ENCODE assay signal across 18 mouse cellular contexts in genomic region chr16:63821164-63821563, GRCm38 (mm10). TPM values are rescaled to one million over a fixed set of nuclear protein-coding genes. Genes with fewer than 3 reads are reported as not detected.
A peak's percentile ranks its signal among the peaks of the same experiment; 100 is the strongest.
DNase-seq lines count a peak whose midpoint lies in the region; ATAC-seq lines count a peak whose summit lies in the region.
"Had no signal": no experiment of that assay in that cellular context is flagged by ENCODE, and none has a peak within 500 bp of the region (broad histone marks: within the 10 kb centered on the region; RNA-seq: fewer than 3 reads in every experiment).

No protein-coding gene starts in this region.

- H3K4me2 ChIP-seq in hindbrain, embryonic 12.5 days (replicated peaks): no peak overlapping the region
- H3K4me2 ChIP-seq in neural tube, embryonic 11.5 days (ENCODE audit: low read depth): no peak overlapping the region
- H3K4me2 ChIP-seq in forebrain, embryonic 14.5 days (ENCODE audit: low read length): no peak overlapping the region
- no peak overlapping the region for H3K4me2 ChIP-seq in heart, embryonic 12.5 days
- H3K4me2 ChIP-seq: embryonic facial prominence, embryonic 13.5 days; heart, embryonic 11.5 days; hindbrain, embryonic 13.5 days; intestine, embryonic 15.5 days had no signal

- H3K36me3 ChIP-seq in hindbrain, embryonic 10.5 days: no peaks in the 10 kb centered on the region
- no peaks in the 10 kb centered on the region for H3K36me3 ChIP-seq in hindbrain, embryonic 12.5 days
- H3K36me3 ChIP-seq in neural tube, embryonic 11.5 days (ENCODE audit: control insufficient read depth, insufficient read depth, low read length): no peaks in the 10 kb centered on the region
- H3K36me3 ChIP-seq in forebrain, embryonic 14.5 days (ENCODE audit: control insufficient read depth, insufficient read depth, low read length): no peaks in the 10 kb centered on the region
- H3K36me3 ChIP-seq in heart, embryonic 12.5 days: no peaks in the 10 kb centered on the region
- H3K36me3 ChIP-seq: embryonic facial prominence, embryonic 13.5 days; hindbrain, embryonic 13.5 days; intestine, embryonic 15.5 days had no signal

- DNase-seq in hindbrain, embryonic 10.5 days (ENCODE audit: low spot score): peak; percentile 11
- DNase-seq in neural tube, embryonic 11.5 days (ENCODE audit: low spot score): peak; percentile 14
- no peak for DNase-seq in neural tube, embryonic 10.5 days (ENCODE audit: extremely low spot score, low spot score)
- DNase-seq in forebrain, embryonic 14.5 days (ENCODE audit: low spot score): no peak
- DNase-seq: adrenal gland, adult 2 months; adrenal gland, postnatal 36 days; cerebellum, adult 11 months; cerebellum, adult 8-10 months; cerebellum, postnatal 14 days; gastrocnemius, postnatal 10 days; heart, adult 18-20 months; kidney, adult 18-20 months had no signal

- 47% methylated on average over 2 of the region's 2 CpGs for WGBS in hindbrain, embryonic 10.5 days
- WGBS in hindbrain, embryonic 12.5 days: 40% methylated on average over 2 of the region's 2 CpGs
- 47% methylated on average over 2 of the region's 2 CpGs for WGBS in neural tube, embryonic 11.5 days
- WGBS in forebrain, embryonic 14.5 days: 44% methylated on average over 2 of the region's 2 CpGs
- WGBS in heart, embryonic 12.5 days: 52% methylated on average over 2 of the region's 2 CpGs

- peaks cover 35% of the 10 kb centered on the region for H3K4me1 ChIP-seq in hindbrain, embryonic 10.5 days (replicated peaks)
- peaks cover 12% of the 10 kb centered on the region for H3K4me1 ChIP-seq in hindbrain, embryonic 12.5 days
- peaks cover 4% of the 10 kb centered on the region; the same call in 1 of the 2 replicates for H3K4me1 ChIP-seq in neural tube, embryonic 11.5 days (ENCODE audit: control insufficient read depth, insufficient read depth, low read length)
- peaks cover 16% of the 10 kb centered on the region for H3K4me1 ChIP-seq in forebrain, embryonic 14.5 days (ENCODE audit: control insufficient read depth, insufficient read depth, low read length)
- 0 out of 2 replicates have a peak, but pooled peaks cover 4% of the 10 kb centered on the region for H3K4me1 ChIP-seq in heart, embryonic 12.5 days (replicated peaks)
- H3K4me1 ChIP-seq: intestine, embryonic 15.5 days had no signal

- no peak overlapping the region for H3K9ac ChIP-seq in hindbrain, embryonic 12.5 days
- H3K9ac ChIP-seq in neural tube, embryonic 11.5 days (ENCODE audit: low read length): no peak overlapping the region
- H3K9ac ChIP-seq in forebrain, embryonic 14.5 days (ENCODE audit: low read length): no peak overlapping the region
- H3K9ac ChIP-seq in heart, embryonic 12.5 days: no peak overlapping the region
- H3K9ac ChIP-seq: embryonic facial prominence, embryonic 13.5 days; hindbrain, embryonic 13.5 days; intestine, embryonic 15.5 days had no signal

- H3K27ac ChIP-seq in hindbrain, embryonic 10.5 days: peak overlapping the region; percentile 16; the same call in 1 of the 2 replicates
- H3K27ac ChIP-seq in hindbrain, embryonic 12.5 days: no peak overlapping the region
- H3K27ac ChIP-seq in neural tube, embryonic 11.5 days (ENCODE audit: low read depth, low read length): no peak overlapping the region
- no peak overlapping the region for H3K27ac ChIP-seq in forebrain, embryonic 14.5 days (ENCODE audit: low read depth, low read length)
- H3K27ac ChIP-seq in heart, embryonic 12.5 days (ENCODE audit: poor library complexity, severe bottlenecking): no peak overlapping the region
- H3K27ac ChIP-seq: embryonic facial prominence, embryonic 13.5 days; hindbrain, embryonic 13.5 days; intestine, embryonic 15.5 days had no signal

- no peaks in the 10 kb centered on the region for H3K9me3 ChIP-seq in hindbrain, embryonic 10.5 days
- no peaks in the 10 kb centered on the region for H3K9me3 ChIP-seq in hindbrain, embryonic 12.5 days (replicated peaks)
- H3K9me3 ChIP-seq in neural tube, embryonic 11.5 days (ENCODE audit: control insufficient read depth, low read length): no peaks in the 10 kb centered on the region
- no peaks in the 10 kb centered on the region for H3K9me3 ChIP-seq in forebrain, embryonic 14.5 days (replicated peaks; ENCODE audit: control insufficient read depth, low read length)
- no peaks in the 10 kb centered on the region for H3K9me3 ChIP-seq in heart, embryonic 12.5 days (replicated peaks)
- H3K9me3 ChIP-seq: embryonic facial prominence, embryonic 13.5 days; hindbrain, embryonic 13.5 days; intestine, embryonic 15.5 days had no signal

- ATAC-seq in hindbrain, embryonic 12.5 days (ENCODE audit: low FRiP score): no peak
- no peak for ATAC-seq in neural tube, embryonic 11.5 days (ENCODE audit: insufficient read depth, low FRiP score, low TSS enrichment)
- ATAC-seq in forebrain, embryonic 14.5 days: peak; percentile 21; the same call in 1 of the 2 replicates
- ATAC-seq in heart, embryonic 12.5 days (ENCODE audit: insufficient number of reproducible peaks, low FRiP score): no peak
- ATAC-seq: intestine, embryonic 15.5 days had no signal

- H3K27me3 ChIP-seq in hindbrain, embryonic 10.5 days (ENCODE audit: insufficient read depth, poor library complexity, severe bottlenecking): no peaks in the 10 kb centered on the region
- H3K27me3 ChIP-seq in hindbrain, embryonic 12.5 days: no peaks in the 10 kb centered on the region
- H3K27me3 ChIP-seq in neural tube, embryonic 11.5 days (ENCODE audit: control insufficient read depth, insufficient read depth, low read length): no peaks in the 10 kb centered on the region
- no peaks in the 10 kb centered on the region for H3K27me3 ChIP-seq in forebrain, embryonic 14.5 days (replicated peaks; ENCODE audit: control insufficient read depth, insufficient read depth, low read length)
- H3K27me3 ChIP-seq in heart, embryonic 12.5 days (replicated peaks): no peaks in the 10 kb centered on the region
- H3K27me3 ChIP-seq: embryonic facial prominence, embryonic 13.5 days; hindbrain, embryonic 13.5 days; intestine, embryonic 15.5 days had no signal

- H3K4me3 ChIP-seq in hindbrain, embryonic 10.5 days: no peak overlapping the region
- no peak overlapping the region for H3K4me3 ChIP-seq in hindbrain, embryonic 12.5 days
- no peak overlapping the region for H3K4me3 ChIP-seq in neural tube, embryonic 11.5 days (ENCODE audit: low read depth, low read length)
- no peak overlapping the region for H3K4me3 ChIP-seq in forebrain, embryonic 14.5 days (ENCODE audit: low read depth, low read length)
- no peak overlapping the region for H3K4me3 ChIP-seq in heart, embryonic 12.5 days
- H3K4me3 ChIP-seq: embryonic facial prominence, embryonic 13.5 days; hindbrain, embryonic 13.5 days; intestine, embryonic 15.5 days had no signal

RNA-seq across cellular contexts. Expression of gene Epha3, which starts 42.8 kb away (rescaled TPM):
- 12.9 and 38.4 TPM in 2 replicates for polyA plus RNA-seq in hindbrain, embryonic 10.5 days (2016; fragmentation: Nextera tagmentation; extraction: Ambion mirVana)
- polyA plus RNA-seq in hindbrain, embryonic 12.5 days (2016; fragmentation: Nextera tagmentation; extraction: Ambion mirVana): 63.1 and 69.5 TPM in 2 replicates
- 91.9 and 94.3 TPM in 2 replicates for polyA plus RNA-seq in neural tube, embryonic 11.5 days (2014; fragmentation: Nextera tagmentation; extraction: Ambion mirVana)
- 68.7 and 73.0 TPM in 2 replicates for polyA plus RNA-seq in forebrain, embryonic 14.5 days (2014; fragmentation: Nextera tagmentation; extraction: Ambion mirVana)
- 11.9 and 13.4 TPM in 2 replicates for polyA plus RNA-seq in heart, embryonic 12.5 days (2016; fragmentation: Nextera tagmentation; extraction: Ambion mirVana)

Comparison
In these comparisons a context has a peak if more than half of its experiments do, and no peak if none do; other contexts are left out.
1. DNase-seq: peak in hindbrain, embryonic 10.5 days (single experiment) and neural tube, embryonic 11.5 days (single experiment); none in neural tube, embryonic 10.5 days (single experiment) and forebrain, embryonic 14.5 days (single experiment).